Mouse (Mus musculus) layer of hippocampus, postnatal 36 days (tissue): Measurements from ENCODE around the gene Hoxa11. TPM values are rescaled to one million over a fixed set of nuclear protein-coding genes. Genes with fewer than 3 reads are reported as not detected.

Experiments used
- DNase-seq, 2 experiments: peaks; one replicate each; pipeline ENCODE4 v3.0.0; 2022
- total RNA-seq, 2 experiments: library from RNA; stranded (reverse); gene quantifications; 2 replicates each; pipeline ENCODE4 v1.2.3; 2021

Hoxa11 gene
- total RNA-seq, 2 experiments from 2014 or later, result not detected

GRCm38 (mm10) chr6:52219234-52219942 is 26.2 kb downstream of the Hoxa11 start:
- no peak for DNase-seq

- no peak for DNase-seq
These were observed 26.9 kb downstream of the Hoxa11 start for GRCm38 (mm10) chr6:52218643-52219215.

GRCm38 (mm10) chr6:52217895-52218642 is 27.5 kb downstream of the Hoxa11 start:
- DNase-seq, result no peak

- no peak for DNase-seq
These were observed 28.2 kb downstream of the Hoxa11 start for GRCm38 (mm10) chr6:52217459-52217768.

GRCm38 (mm10) chr6:52216691-52217458 is 28.7 kb downstream of the Hoxa11 start:
- DNase-seq, result no peak

GRCm38 (mm10) chr6:52215771-52216535 is 29.7 kb downstream of the Hoxa11 start:
- no peak for DNase-seq

- no peak for DNase-seq
These were observed 30.5 kb downstream of the Hoxa11 start for GRCm38 (mm10) chr6:52215070-52215469.

- no peak for DNase-seq
These were observed 31.3 kb downstream of the Hoxa11 start for GRCm38 (mm10) chr6:52214271-52214670.

- no peak for DNase-seq
These were observed 32.3 kb downstream of the Hoxa11 start, which contains the start of the genes Hoxa3 and Gm28308 for GRCm38 (mm10) chr6:52213119-52213986. TSS of gene Hoxa3 (minus strand) at chr6:52213336. TSS of gene Gm28308 (minus strand) at chr6:52213339.

GRCm38 (mm10) chr6:52212556-52213118 is 33.0 kb downstream of the Hoxa11 start:
- no peak for DNase-seq

GRCm38 (mm10) chr6:52211961-52212360 is 33.6 kb downstream of the Hoxa11 start:
- DNase-seq, result no peak

- DNase-seq, result peak; percentile 48 to 56
These were observed 34.3 kb downstream of the Hoxa11 start for GRCm38 (mm10) chr6:52211170-52211935.

GRCm38 (mm10) chr6:52209685-52210046 is 35.9 kb downstream of the Hoxa11 start:
- DNase-seq, result no peak

GRCm38 (mm10) chr6:52208868-52209684 is 36.5 kb downstream of the Hoxa11 start:
- DNase-seq, result no peak

- no peak for DNase-seq
These were observed 37.3 kb downstream of the Hoxa11 start, which contains the start of gene Hoxa6 for GRCm38 (mm10) chr6:52208072-52208867. TSS of gene Hoxa6 (minus strand) at chr6:52208722.

- no peak for DNase-seq
These were observed 38.0 kb downstream of the Hoxa11 start for GRCm38 (mm10) chr6:52207684-52207976.

- DNase-seq, result no peak
These were observed 38.5 kb downstream of the Hoxa11 start for GRCm38 (mm10) chr6:52206882-52207683.
